Mouse (Mus musculus) neural tube, embryonic 10.5 days (tissue): Measurements from ENCODE around the gene Upk1b.
A peak's percentile ranks its signal among the peaks of the same experiment; 100 is the strongest.
"Not testable (repeated sequence)": the region's sequence is repeated elsewhere in the genome, so short reads cannot be mapped to it uniquely, and the experiment has no call there.

Experiments
- DNase-seq: peaks from one replicate; pipeline ENCODE4 v3.0.0-alpha.2; 2017; ENCODE audit warnings: low spot score; ENCODE audit errors: extremely low spot score

Upk1b gene

GRCm38 (mm10) chr16:38800091-38800490, at the start of gene Upk1b:
TSS of gene Upk1b (minus strand) at chr16:38800328.
- DNase-seq, result peak; percentile 19

GRCm38 (mm10) chr16:38828649-38829048, 28.5 kb upstream of the Upk1b start, which contains the start of gene 4930435E12Rik:
TSS of gene 4930435E12Rik (minus strand) at chr16:38828749.
- no peak for DNase-seq

GRCm38 (mm10) chr16:38812521-38812920, 12.4 kb upstream of the Upk1b start:
- peak; percentile 68 for DNase-seq

GRCm38 (mm10) chr16:38810196-38810595, 10.1 kb upstream of the Upk1b start:
- DNase-seq, result no peak

- DNase-seq, result not testable (repeated sequence)
These were observed 7.7 kb upstream of the Upk1b start for GRCm38 (mm10) chr16:38807796-38808195.

- DNase-seq, result no peak
These were observed 1.1 kb downstream of the Upk1b start for GRCm38 (mm10) chr16:38798957-38799450.

GRCm38 (mm10) chr16:38793120-38793519, 7.0 kb downstream of the Upk1b start:
- no peak for DNase-seq

GRCm38 (mm10) chr16:38789966-38790365, 10.2 kb downstream of the Upk1b start:
- no peak for DNase-seq

GRCm38 (mm10) chr16:38789016-38789415, 11.1 kb downstream of the Upk1b start:
- no peak for DNase-seq

GRCm38 (mm10) chr16:38785301-38785700, 14.8 kb downstream of the Upk1b start:
- DNase-seq, result no peak

- DNase-seq, result no peak
These were observed 17.5 kb downstream of the Upk1b start for GRCm38 (mm10) chr16:38782524-38783067.

GRCm38 (mm10) chr16:38781946-38782345, 18.2 kb downstream of the Upk1b start:
- DNase-seq, result no peak

GRCm38 (mm10) chr16:38780960-38781572, 19.1 kb downstream of the Upk1b start:
- DNase-seq, result no peak

GRCm38 (mm10) chr16:38776342-38776741, 23.8 kb downstream of the Upk1b start:
- no peak for DNase-seq

- DNase-seq, result no peak
These were observed 25.0 kb downstream of the Upk1b start for GRCm38 (mm10) chr16:38774964-38775746.

GRCm38 (mm10) chr16:38772906-38773496, 27.1 kb downstream of the Upk1b start:
- no peak for DNase-seq

- no peak for DNase-seq
These were observed 29.0 kb downstream of the Upk1b start for GRCm38 (mm10) chr16:38771145-38771544.

GRCm38 (mm10) chr16:38769529-38769928, 30.6 kb downstream of the Upk1b start:
- DNase-seq, result no peak

- DNase-seq, result no peak
These were observed 31.7 kb downstream of the Upk1b start for GRCm38 (mm10) chr16:38768386-38768785.

GRCm38 (mm10) chr16:38767761-38768160, 32.4 kb downstream of the Upk1b start:
- no peak for DNase-seq

- no peak for DNase-seq
These were observed 33.5 kb downstream of the Upk1b start for GRCm38 (mm10) chr16:38766671-38767070.

GRCm38 (mm10) chr16:38763508-38763907, 36.6 kb downstream of the Upk1b start:
- no peak for DNase-seq
